Mouse (Mus musculus) MEL (cell line): ENCODE results near the gene Smco1. TPM values are rescaled to one million over a fixed set of nuclear protein-coding genes. Genes with fewer than 3 reads are reported as not detected.

Experiments used
- DNase-seq: peaks from one replicate; pipeline ENCODE4 v3.0.0; 2011; ENCODE audit warnings: low read depth, low spot score
- H3K27ac ChIP-seq: 2 replicates; pipeline ENCODE4 v1.5.1; 2012; ENCODE audit warnings: low read depth, mild to moderate bottlenecking, control low read depth, low read length, moderate library complexity; ENCODE audit not compliant: control insufficient read depth
- H3K27me3 ChIP-seq, 2 experiments: fragments of 150-350 bp in 1 of 2; sonication (generic) in 1 of 2; 2 replicates each; pipeline ENCODE4 v1.6.1; 2012; ENCODE audit warnings: low read length in 2 of 2, mild to moderate bottlenecking in 2 of 2, improper control_type of control experiment in 1 of 2, moderate library complexity in 1 of 2; ENCODE audit not compliant: insufficient read depth in 2 of 2, control insufficient read depth in 1 of 2
- H3K36me3 ChIP-seq, 2 experiments: 2 replicates each; pipeline ENCODE4 v1.6.1; 2012 to 2014; ENCODE audit warnings: low read length in 2 of 2, improper control_type of control experiment in 1 of 2, inconsistent platforms in 1 of 2, mild to moderate bottlenecking in 1 of 2; ENCODE audit not compliant: insufficient read depth in 2 of 2, control insufficient read depth in 1 of 2
- H3K4me1 ChIP-seq, 2 experiments: fragments of 150-350 bp in 1 of 2; sonication (generic) in 1 of 2; 2 replicates each; pipeline ENCODE4 v1.6.1; 2012; ENCODE audit warnings: low read length in 2 of 2, improper control_type of control experiment in 1 of 2, mild to moderate bottlenecking in 1 of 2; ENCODE audit not compliant: insufficient read depth in 2 of 2, control insufficient read depth in 1 of 2
- H3K4me3 ChIP-seq, 2 experiments: fragments of 150-350 bp in 1 of 2; sonication (generic) in 1 of 2; 2 replicates each; pipeline ENCODE4 v1.5.1; 2012; ENCODE audit warnings: low read depth in 2 of 2, low read length in 2 of 2, mild to moderate bottlenecking in 2 of 2, moderate library complexity in 2 of 2, control low read depth in 1 of 2, improper control_type of control experiment in 1 of 2; ENCODE audit not compliant: control insufficient read depth in 1 of 2, insufficient read depth in 1 of 2
- H3K79me2 ChIP-seq: 2 replicates; pipeline ENCODE4 v1.6.1; 2012; ENCODE audit warnings: mild to moderate bottlenecking, low read length, moderate library complexity; ENCODE audit not compliant: control insufficient read depth, poor library complexity, insufficient read depth
- H3K9ac ChIP-seq: 2 replicates; pipeline ENCODE4 v1.6.1; 2012; ENCODE audit warnings: low read depth, mild to moderate bottlenecking, control low read depth, low read length, moderate library complexity; ENCODE audit not compliant: control insufficient read depth, poor library complexity, severe bottlenecking
- H3K9me3 ChIP-seq: fragments of 150-350 bp; sonication (generic); replicated peaks from 2 replicates; pipeline ENCODE4 v1.6.1; 2012; ENCODE audit warnings: mild to moderate bottlenecking, low read length, improper control_type of control experiment, moderate library complexity; ENCODE audit not compliant: insufficient read depth
- CHD1 ChIP-seq: IDR thresholded peaks from 2 replicates; pipeline ENCODE4 v1.6.1; 2012; ENCODE audit warnings: low read depth, mild to moderate bottlenecking, inconsistent platforms, low read length, improper control_type of control experiment
- EP300 ChIP-seq, 2 experiments: IDR thresholded peaks; 2 replicates each; pipeline ENCODE4 v1.6.1; 2011; ENCODE audit warnings: improper control_type of control experiment in 2 of 2, low read length in 2 of 2, low read depth in 1 of 2, mild to moderate bottlenecking in 1 of 2
- HCFC1 ChIP-seq: IDR thresholded peaks from 2 replicates; pipeline ENCODE4 v1.6.1; 2012; ENCODE audit warnings: low read depth, mild to moderate bottlenecking, inconsistent platforms, low read length, improper control_type of control experiment, moderate library complexity
- JUND ChIP-seq: IDR thresholded peaks from 2 replicates; pipeline ENCODE4 v1.6.1; 2011; ENCODE audit warnings: low read depth, mild to moderate bottlenecking, improper control_type of control experiment, low read length
- KAT2A ChIP-seq: conservative IDR thresholded peaks from 2 replicates; pipeline ENCODE4 v1.6.1; 2012; ENCODE audit warnings: low read depth, low read length, improper control_type of control experiment, inconsistent platforms
- MAFK ChIP-seq: IDR thresholded peaks from 2 replicates; pipeline ENCODE4 v1.6.1; 2011; ENCODE audit warnings: low read depth, mild to moderate bottlenecking, low read length, improper control_type of control experiment, borderline replicate concordance
- MAZ ChIP-seq: IDR thresholded peaks from 2 replicates; pipeline ENCODE4 v1.6.1; 2012; ENCODE audit warnings: low read depth, mild to moderate bottlenecking, inconsistent platforms, low read length, improper control_type of control experiment
- MEF2A ChIP-seq: IDR thresholded peaks from 2 replicates; pipeline ENCODE4 v1.6.1; 2014; ENCODE audit warnings: low read depth, mild to moderate bottlenecking, inconsistent platforms, low read length, improper control_type of control experiment; ENCODE audit not compliant: poor library complexity, insufficient replicate concordance, severe bottlenecking; ENCODE audit errors: extremely low read depth
- MXI1 ChIP-seq: IDR thresholded peaks from 2 replicates; pipeline ENCODE4 v1.6.1; 2011; ENCODE audit warnings: mild to moderate bottlenecking, low read depth, low read length, improper control_type of control experiment
- MYB ChIP-seq: IDR thresholded peaks from 2 replicates; pipeline ENCODE4 v1.6.1; 2011; ENCODE audit warnings: mild to moderate bottlenecking, low read depth, low read length, improper control_type of control experiment
- MYC ChIP-seq: IDR thresholded peaks from 2 replicates; pipeline ENCODE4 v1.6.1; 2011; ENCODE audit warnings: low read depth, mild to moderate bottlenecking, low read length, improper control_type of control experiment, moderate library complexity
- NRF1 ChIP-seq: IDR thresholded peaks from 2 replicates; pipeline ENCODE4 v1.6.1; 2014; ENCODE audit warnings: low read depth, mild to moderate bottlenecking, inconsistent platforms, low read length, improper control_type of control experiment, moderate library complexity; ENCODE audit not compliant: poor library complexity, insufficient read depth, severe bottlenecking
- POLR2A ChIP-seq, 2 experiments: IDR thresholded peaks; 2 replicates each; pipeline ENCODE4 v1.6.1; 2011 to 2012; ENCODE audit warnings: low read length in 2 of 2, mild to moderate bottlenecking in 2 of 2, control low read depth in 1 of 2, improper control_type of control experiment in 1 of 2, low read depth in 1 of 2, moderate library complexity in 1 of 2; ENCODE audit not compliant: control insufficient read depth in 1 of 2, insufficient read depth in 1 of 2, poor library complexity in 1 of 2
- POLR2AphosphoS2 ChIP-seq: IDR thresholded peaks from 2 replicates; pipeline ENCODE4 v1.6.1; 2011; ENCODE audit warnings: low read length, improper control_type of control experiment
- RAD21 ChIP-seq: IDR thresholded peaks from 2 replicates; pipeline ENCODE4 v1.6.1; 2011; ENCODE audit warnings: mild to moderate bottlenecking, low read depth, low read length, improper control_type of control experiment
- RCOR1 ChIP-seq: IDR thresholded peaks from 2 replicates; pipeline ENCODE4 v1.6.1; 2012; ENCODE audit warnings: low read depth, mild to moderate bottlenecking, inconsistent platforms, low read length, improper control_type of control experiment
- TCF12 ChIP-seq: IDR thresholded peaks from 2 replicates; pipeline ENCODE4 v1.6.1; 2014; ENCODE audit warnings: low read depth, mild to moderate bottlenecking, inconsistent platforms, low read length, improper control_type of control experiment, moderate library complexity
- USF2 ChIP-seq, 2 experiments: IDR thresholded peaks; 2 replicates each; pipeline ENCODE4 v1.6.1; 2011 to 2012; ENCODE audit warnings: improper control_type of control experiment in 2 of 2, low read length in 2 of 2, borderline replicate concordance in 1 of 2, inconsistent platforms in 1 of 2, low read depth in 1 of 2, mild to moderate bottlenecking in 1 of 2; ENCODE audit not compliant: insufficient read depth in 1 of 2
- ZNF384 ChIP-seq: IDR thresholded peaks from 2 replicates; pipeline ENCODE4 v1.6.1; 2012; ENCODE audit warnings: low read depth, mild to moderate bottlenecking, inconsistent platforms, low read length, improper control_type of control experiment
- polyA plus RNA-seq, 2 experiments: library from polyadenylated mRNA; stranded (reverse) in 1 of 2; unstranded in 1 of 2; fragments of >175 nt in 1 of 2; fragments of >200 nt in 1 of 2; gene quantifications; 2 replicates each; pipeline versions ENCODE4 v1.2.1 to v1.2.4; 2012; ENCODE audit warnings: low replicate concordance in 2 of 2, low read depth in 1 of 2; ENCODE audit not compliant: insufficient read length in 2 of 2, insufficient read depth in 1 of 2, missing spikeins in 1 of 2
- total RNA-seq: library from RNA; depleted of rRNA; stranded (reverse); fragments of 300-350 nt; gene quantifications from 2 replicates; pipeline ENCODE4 v1.2.3, GENCODE M21; 2012

Gene Smco1
- total and polyA plus RNA-seq, 3 experiments, result not detected

DNA sequence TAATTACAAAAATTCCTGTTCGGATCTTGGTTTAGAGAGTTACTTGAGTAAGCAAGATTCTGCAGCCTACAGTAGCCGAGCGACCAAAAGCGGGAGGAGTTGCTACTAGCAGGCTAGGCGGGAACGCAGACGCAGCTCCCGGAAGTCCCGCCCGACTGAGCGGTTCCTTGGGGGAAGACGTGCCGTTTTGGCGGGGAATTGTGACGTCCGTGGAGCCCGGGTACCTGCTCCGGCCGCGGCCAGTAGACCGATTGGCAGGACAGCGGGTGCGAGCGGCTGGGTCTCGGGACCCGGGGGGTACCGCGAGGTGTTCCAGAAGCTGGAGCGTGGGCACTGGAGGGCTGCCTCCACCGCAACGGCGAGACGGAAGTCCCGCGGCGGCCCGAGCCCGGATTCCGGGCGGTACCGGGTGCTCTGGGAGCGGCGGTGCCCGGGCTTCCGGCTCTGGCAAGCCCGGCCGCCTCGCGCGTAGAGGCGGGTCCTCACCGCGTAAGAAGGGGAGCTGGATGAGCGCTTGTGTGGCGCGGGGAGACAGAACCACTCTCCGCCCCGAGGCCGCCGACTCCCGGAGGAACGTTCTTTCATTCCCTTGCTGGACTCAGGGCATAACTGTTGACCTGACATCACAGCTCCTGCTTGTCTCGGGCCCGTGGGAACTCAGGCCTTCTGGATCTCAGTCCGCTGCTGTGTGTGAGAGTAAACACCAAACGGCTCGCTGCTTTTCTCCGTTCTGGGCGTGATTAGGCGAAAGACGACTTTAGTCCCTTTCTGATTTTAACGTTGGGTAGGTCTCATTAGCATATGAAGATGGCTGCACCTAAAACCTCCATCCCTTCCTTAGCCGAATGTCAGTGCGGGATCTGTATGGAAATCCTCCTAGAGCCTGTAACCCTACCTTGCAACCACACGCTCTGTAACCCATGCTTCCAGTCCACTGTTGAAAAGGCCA lies 6.3 kb downstream of the Smco1 start, which contains the start of gene Rnf168 (continued):
- TF ChIP-seq RAD21 (no peak), MYC (peak; percentile 33; the same call in 1 of the 2 replicates), HCFC1 (peak; percentile 79), TCF12 (no peak; the same call in 1 of the 2 replicates)

DNA sequence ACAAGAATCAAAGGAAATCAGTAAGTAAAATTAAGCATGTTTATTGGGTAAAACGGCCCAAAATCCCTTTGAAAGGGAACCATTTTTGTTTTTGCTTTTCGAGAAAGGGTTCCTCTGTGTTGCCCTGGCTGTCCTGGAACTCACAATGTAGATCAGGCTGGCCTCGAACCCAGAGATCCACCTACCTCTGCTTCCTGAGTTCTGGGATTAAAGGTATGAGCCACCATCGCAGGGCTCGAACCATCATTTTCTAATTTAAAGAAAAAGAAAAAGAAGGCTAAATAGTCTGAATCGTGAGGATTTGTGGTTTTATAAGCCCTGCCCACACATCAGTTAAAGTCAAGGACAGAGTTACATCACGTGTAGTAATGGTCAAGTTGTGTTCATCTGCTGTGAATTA lies 7.1 kb downstream of the Smco1 start:
- no peak for DNase-seq
- peaks cover 0 to 3% of the 10 kb centered on the region in 2 experiments; a peak in 1 of 4 replicates for H3K4me1 ChIP-seq
- H3K4me3 ChIP-seq, result peak overlapping the region; percentile 91
- H3K27me3 ChIP-seq, result no peaks in the 10 kb centered on the region
- H3K36me3 ChIP-seq, result peaks cover 2 to 16% of the 10 kb centered on the region in 2 experiments; a peak in 3 of 4 replicates
- H3K79me2 ChIP-seq, result peaks cover 31% of the 10 kb centered on the region
- no peaks in the 10 kb centered on the region for H3K9me3 ChIP-seq
- TF ChIP-seq POLR2A (IDR thresholded peaks at IDR 0.05; ENCODE audit: control insufficient read depth in 1 of 2, insufficient read depth in 1 of 2, low read depth in 1 of 2, low read length in 2 of 2, poor library complexity in 1 of 2) (0 out of 4 replicates have a peak, but pooled peaks of 1 of the 2 experiments have one; percentile 17), EP300 (IDR thresholded peaks at IDR 0.05; ENCODE audit: low read depth in 1 of 2, low read length in 2 of 2) (no peak)
- H3K27ac ChIP-seq, result peak overlapping the region; percentile 88
- peak overlapping the region; percentile 98 for H3K9ac ChIP-seq

DNA sequence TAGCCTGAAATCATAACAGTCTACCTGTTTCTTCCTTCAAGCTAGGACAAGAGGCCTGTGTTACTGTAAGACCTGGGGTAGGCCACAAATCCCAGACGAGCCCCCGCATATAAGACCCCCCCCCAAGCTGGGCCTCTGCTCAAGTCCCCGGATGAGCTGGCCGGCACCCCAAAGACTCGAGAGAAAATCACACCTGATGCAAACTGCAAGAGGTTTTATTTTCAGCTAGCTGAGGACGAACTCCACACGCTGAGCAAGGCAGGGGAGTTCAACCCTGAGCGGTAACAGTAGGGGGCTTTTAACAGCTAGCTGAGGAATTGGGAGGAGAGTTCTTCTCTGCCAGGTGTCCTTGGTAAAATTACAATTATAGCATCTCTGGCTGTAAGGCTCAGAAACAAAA lies 8.9 kb downstream of the Smco1 start:
- no peaks in the 10 kb centered on the region for H3K9me3 ChIP-seq
- H3K4me3 ChIP-seq, result no peak overlapping the region
- peaks cover 0 to 3% of the 10 kb centered on the region in 2 experiments; a peak in 1 of 4 replicates for H3K4me1 ChIP-seq
- H3K36me3 ChIP-seq, result peaks cover 8 to 16% of the 10 kb centered on the region in 2 experiments
- no peak for TF ChIP-seq POLR2AphosphoS2
- no peak for TF ChIP-seq RAD21
- no peak for TF ChIP-seq ZNF384
- no peak for TF ChIP-seq MYB
- no peak for TF ChIP-seq MAFK
- no peak overlapping the region for H3K9ac ChIP-seq
- no peak for DNase-seq
- peaks cover 34% of the 10 kb centered on the region for H3K79me2 ChIP-seq
- H3K27ac ChIP-seq, result no peak overlapping the region
- H3K27me3 ChIP-seq, result no peaks in the 10 kb centered on the region

DNA sequence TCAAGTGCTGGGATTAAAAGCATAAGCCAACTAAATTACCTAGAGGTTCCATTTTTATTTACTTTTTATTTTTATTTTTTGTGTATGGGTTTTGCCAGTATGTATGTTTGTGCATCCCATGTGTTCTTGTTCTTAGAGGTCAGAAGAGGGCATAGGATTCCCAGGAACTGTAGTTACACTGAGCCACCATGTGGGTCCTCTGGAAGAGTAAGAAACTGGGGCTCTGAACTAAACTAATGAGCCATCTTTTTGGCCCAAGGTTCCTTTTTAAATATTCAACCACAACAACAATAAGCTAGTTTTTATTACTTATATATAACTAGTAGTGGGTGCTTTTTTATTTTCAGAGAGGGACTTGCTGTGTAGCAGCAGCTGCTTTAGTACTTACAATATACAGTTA lies 11.3 kb downstream of the Smco1 start:
- no peak for TF ChIP-seq MAFK
- no peak for TF ChIP-seq RCOR1
- no peak for TF ChIP-seq HCFC1
- no peak for TF ChIP-seq POLR2AphosphoS2
- no peak for TF ChIP-seq MXI1
- no peak for TF ChIP-seq KAT2A
- no peak for TF ChIP-seq CHD1
- no peak for TF ChIP-seq MYC
- TF ChIP-seq POLR2A (IDR thresholded peaks at IDR 0.05; ENCODE audit: control insufficient read depth in 1 of 2, insufficient read depth in 1 of 2, low read depth in 1 of 2, low read length in 2 of 2, poor library complexity in 1 of 2), result no peak
- no peak for TF ChIP-seq MAZ
- no peak for TF ChIP-seq JUND
- TF ChIP-seq NRF1, result no peak
- no peak for TF ChIP-seq MEF2A
- TF ChIP-seq USF2 (IDR thresholded peaks at IDR 0.05; ENCODE audit: borderline replicate concordance in 1 of 2, insufficient read depth in 1 of 2, low read depth in 1 of 2, low read length in 2 of 2), result no peak
- TF ChIP-seq ZNF384, result no peak
- TF ChIP-seq, all 39 proteins: peak for 0

More for the DNA sequence above, 11.3 kb downstream of the Smco1 start:
- H3K27ac ChIP-seq, result no peak overlapping the region
- H3K9me3 ChIP-seq, result no peaks in the 10 kb centered on the region
- peaks cover 32% of the 10 kb centered on the region for H3K79me2 ChIP-seq
- H3K36me3 ChIP-seq, result peaks cover 11 to 28% of the 10 kb centered on the region in 2 experiments
- H3K4me1 ChIP-seq, result no peaks in the 10 kb centered on the region; a peak in 1 of 4 replicates
- H3K4me3 ChIP-seq, result no peak overlapping the region
- no peak for DNase-seq
- no peaks in the 10 kb centered on the region for H3K27me3 ChIP-seq
- H3K9ac ChIP-seq, result no peak overlapping the region
